Mouse (Mus musculus): ENCODE measurements around the gene Trhr2.

- TF ChIP-seq CTCF (IDR thresholded peaks at IDR 0.05; ENCODE audit: extremely low read depth, insufficient read length, insufficient replicate concordance, low read depth, low read length) (no peak), POLR2A (IDR thresholded peaks at IDR 0.05; ENCODE audit: low read depth, low read length) (no peak)
Observed at GRCm38 (mm10) chr8:122343758-122344157, 16.8 kb downstream of the Trhr2 start.
